Mouse (Mus musculus) heart, postnatal 25 days (tissue): ENCODE data around the gene Trim69. TPM values are rescaled to one million over a fixed set of nuclear protein-coding genes. Genes with fewer than 3 reads are reported as not detected.
"Not testable (repeated sequence)": the region's sequence is repeated elsewhere in the genome, so short reads cannot be mapped to it uniquely, and the experiment has no call there.

ENCODE experiments used
- DNase-seq: peaks from one replicate; pipeline ENCODE4 v3.0.0; 2022; ENCODE audit warnings: low spot score
- intact Hi-C: fragments of 180-260 bp; cut with DNase I; formaldehyde crosslinking; loops from one replicate; pipeline ENCODE4 v1.15.1; 2025
- total RNA-seq, 2 experiments: library from RNA; stranded (reverse); gene quantifications; 2 replicates each; pipeline ENCODE4 v1.2.3; 2021

Trim69 gene
- total RNA-seq, 2 experiments from 2014 or later: not detected

DNA sequence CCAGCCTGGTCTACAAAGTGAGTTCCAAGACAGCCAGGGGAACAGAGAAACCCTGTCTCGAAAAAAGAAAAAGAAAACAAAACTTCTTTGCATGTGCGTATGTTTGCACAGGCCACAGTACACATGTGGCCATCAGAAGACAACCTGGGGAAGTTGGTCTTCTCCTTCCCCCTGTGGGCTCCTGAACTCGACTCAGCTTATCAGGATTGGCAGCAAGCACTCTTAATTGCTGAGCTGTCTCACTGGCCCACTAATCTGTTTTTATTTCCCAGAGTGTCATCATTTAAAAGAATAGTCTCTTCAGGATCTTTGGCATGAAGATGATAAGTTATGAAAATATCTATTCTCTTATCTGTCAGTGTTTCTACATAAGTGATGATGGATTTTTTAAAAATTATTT, 31.3 kb downstream of the Trim69 start:
- intact Hi-C loops: loop anchor here (5.0 to 10.0 kb wide), 2 partner anchors 173 to 275 kb away; partner anchors contain the start of gene Shf
- no peak for DNase-seq

DNA sequence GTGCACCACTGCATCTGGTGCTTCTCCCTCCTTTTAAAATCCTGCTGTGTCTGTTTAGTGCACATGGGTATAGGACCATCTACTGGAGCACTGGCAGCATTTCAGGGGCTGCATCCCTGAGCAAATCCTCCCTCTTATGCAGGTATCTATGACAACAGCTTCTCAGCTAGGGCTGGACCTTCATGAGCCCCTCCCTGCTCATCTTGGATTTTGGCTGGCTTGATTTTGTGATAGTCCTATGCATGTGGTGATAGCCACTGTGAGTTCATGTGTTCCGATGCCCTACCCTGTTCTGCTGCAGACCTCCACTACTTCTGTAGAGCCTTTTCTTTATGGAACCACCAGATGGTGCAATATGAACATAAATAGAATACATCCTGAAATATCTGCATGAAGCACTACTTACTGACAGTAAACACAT, 34.0 kb downstream of the Trim69 start:
- DNase-seq: no peak
- intact Hi-C loops: loop anchor here (2.0 to 10.0 kb wide), 5 partner anchors 50 to 364 kb away; partner anchors contain the start of gene Shf

DNA sequence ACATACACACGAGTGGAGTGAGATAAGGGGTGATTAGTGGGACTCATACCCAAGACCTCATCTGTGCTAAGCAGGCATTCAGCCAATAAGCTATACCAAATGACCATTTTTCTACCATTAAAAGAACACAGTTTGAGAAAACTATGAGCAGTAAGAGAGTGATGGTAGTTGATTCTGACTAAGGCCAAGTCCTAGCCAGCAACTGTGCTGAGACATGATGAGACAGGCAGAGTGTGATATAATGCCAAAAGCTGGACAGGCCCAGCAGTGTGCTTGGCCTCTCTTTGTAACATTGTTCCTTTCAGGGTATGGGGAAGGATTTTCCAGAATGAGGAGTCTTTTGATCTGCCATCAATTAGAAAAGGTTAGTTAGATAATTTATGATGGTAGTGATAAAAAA, 41.0 kb downstream of the Trim69 start:
- intact Hi-C loops: no loop called here
- DNase-seq: no peak

DNA sequence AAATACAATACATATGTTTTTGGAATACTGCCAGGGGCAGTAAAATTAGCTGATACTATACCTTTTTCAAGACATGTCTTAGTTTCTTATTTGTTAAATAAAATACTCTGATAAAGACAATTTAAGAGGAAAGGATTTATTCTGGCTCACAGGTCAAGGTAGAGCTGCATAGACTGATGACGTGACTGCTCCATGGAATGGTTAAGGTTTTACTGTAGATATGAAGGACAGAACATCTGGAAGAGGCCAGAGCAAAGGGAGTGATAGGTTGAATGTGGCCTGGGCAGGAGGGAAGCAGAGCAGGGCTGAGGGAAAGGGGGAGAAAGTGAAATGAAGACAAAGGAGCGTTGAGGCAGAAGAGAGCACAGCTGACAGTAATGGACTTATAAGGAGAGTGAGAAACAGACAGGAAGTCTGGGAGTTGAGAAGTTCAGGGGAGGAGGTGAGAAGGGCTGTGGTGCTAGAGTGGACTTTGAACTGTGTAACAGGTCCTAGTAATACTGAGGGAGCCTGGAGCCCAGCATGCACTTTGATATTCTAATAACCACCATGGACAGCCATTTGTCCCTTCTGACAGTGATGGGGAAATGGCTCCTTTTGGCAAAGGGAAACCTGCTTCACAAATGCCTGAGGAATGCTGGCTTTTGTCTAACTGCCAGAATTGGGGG, 46.1 kb downstream of the Trim69 start:
- no peak for DNase-seq
- intact Hi-C loops: no loop called here

DNA sequence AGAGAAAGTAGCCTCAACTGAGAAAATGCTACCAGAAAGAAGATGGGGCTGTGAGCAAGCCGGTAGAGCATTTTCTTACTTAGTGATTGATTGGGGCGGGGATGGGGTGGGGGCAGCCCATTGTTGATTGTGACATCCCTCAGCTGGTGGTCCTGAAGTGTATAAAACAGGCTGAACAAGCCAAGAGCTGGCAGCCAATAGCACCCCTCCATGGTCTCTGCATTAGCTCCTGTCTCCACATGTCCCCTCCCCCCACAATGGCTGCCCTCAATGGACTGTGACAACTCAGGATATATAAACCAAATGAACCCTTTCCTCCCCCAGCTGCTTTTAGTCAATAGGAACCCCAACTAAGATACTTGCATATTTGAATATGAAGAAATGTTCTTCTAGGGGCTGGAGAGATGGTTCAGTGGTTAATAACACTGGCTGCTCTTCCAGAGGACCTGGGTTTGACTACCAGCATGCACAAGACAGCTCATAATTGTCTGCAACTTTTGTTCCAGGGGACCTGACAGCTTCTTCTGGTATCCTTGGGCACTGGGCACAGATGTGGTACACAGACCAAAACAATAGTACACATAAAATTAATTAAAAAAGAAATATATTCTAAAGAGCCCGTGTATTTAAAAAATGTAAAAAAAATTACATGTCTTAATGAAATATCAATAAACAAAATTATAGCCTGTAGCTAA, 50.2 kb downstream of the Trim69 start:
- intact Hi-C loops: no loop called here
- no peak for DNase-seq

DNA sequence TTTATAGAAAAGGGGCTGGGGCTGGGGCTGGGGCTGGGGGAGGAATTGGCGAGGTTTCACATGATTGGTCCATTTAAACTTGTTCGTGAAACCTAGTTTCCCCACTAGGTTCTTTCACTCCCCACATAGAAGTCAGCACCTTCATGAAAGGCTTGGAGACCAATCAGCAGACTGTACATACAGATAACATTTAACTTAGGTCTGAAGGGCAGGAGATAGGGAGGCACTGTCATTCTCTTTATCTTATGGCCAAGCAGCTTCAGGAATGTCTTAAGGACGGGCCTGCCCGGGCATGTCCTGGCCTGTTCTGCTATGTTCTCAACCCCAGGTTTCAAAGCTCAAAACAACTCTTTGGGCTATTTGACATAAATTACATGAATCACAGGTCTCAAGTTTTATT, 56.6 kb downstream of the Trim69 start:
- intact Hi-C loops, DNase-seq: not testable (repeated sequence)

DNA sequence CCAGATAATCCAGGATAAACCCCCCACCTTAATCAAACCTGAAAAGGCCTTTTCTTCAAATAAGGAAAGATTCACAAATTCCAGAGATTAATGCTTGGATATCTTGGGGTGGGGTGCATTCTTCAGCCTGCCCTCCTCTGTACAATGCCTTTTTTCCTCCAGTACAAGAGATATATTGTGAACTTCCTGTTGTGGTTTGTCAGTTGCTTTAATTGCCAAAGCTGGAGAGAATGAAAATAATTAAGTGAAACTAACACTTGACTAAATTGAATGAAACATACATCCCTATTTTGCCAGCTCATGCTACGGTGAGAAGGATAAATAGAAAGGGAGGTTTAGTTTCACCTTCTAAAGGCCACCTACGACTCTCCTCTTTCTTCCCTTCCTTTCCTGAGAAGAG, 57.7 kb downstream of the Trim69 start:
- no peak for DNase-seq
- intact Hi-C loops: no loop called here

DNA sequence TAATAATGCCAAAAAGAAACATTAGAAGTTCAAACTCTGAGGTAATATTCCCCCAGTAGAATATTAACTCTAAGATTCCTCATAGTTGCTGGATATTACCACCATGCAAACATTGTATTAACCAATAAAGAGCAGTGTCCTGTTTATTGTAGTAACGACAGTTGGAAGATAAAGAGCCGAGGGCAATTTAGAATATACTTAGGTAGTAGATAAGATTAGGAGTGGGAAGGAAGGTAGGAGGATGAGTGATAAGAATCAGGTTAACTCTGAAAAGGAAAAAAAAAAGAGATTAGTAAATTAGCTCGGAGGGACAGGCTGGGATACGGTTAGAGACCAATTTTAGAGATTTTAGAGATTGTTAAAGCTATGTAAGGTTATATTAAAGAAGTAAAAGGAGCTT, 60.9 kb downstream of the Trim69 start:
- intact Hi-C loops: no loop called here
- DNase-seq: no peak

DNA sequence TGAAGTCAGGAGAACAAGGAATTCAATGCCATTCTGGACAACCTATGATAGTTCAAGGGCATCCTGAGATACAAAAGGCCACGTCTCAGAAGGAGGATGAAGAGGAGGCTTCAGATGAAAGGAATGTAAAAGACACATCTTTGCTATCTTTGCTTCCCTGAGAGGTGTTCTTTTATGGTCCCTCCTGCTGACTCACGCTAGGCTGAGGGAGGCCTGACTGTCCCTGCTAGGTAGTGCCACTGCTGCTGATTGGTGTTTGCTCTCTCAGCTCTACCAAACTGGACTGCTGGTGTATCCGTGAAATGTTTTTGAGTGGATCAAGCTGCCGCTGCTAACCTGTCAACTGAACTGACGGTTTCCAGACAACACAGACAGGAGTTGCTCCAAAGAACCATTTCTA, 61.3 kb downstream of the Trim69 start:
- intact Hi-C loops: no loop called here
- no peak for DNase-seq

DNA sequence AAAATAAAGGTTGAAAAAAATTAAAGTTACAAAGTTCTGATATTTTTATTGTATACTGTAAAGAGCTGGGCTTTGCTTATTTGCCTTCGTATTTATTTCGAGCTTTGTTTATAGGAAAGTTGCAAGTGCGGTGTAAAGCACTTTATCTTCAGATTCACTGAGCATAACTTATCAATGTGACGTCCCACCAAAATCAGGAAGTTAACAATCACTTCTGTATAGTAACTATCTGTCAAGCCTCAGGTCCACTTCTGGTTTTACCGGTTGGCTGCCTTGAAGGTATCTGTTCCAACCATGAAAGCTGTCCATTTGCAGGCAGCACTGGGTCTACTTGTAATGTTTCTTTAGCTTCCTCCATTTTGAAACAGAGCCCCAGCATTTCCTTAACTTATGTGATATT, 61.8 kb downstream of the Trim69 start:
- intact Hi-C loops: no loop called here
- no peak for DNase-seq

DNA sequence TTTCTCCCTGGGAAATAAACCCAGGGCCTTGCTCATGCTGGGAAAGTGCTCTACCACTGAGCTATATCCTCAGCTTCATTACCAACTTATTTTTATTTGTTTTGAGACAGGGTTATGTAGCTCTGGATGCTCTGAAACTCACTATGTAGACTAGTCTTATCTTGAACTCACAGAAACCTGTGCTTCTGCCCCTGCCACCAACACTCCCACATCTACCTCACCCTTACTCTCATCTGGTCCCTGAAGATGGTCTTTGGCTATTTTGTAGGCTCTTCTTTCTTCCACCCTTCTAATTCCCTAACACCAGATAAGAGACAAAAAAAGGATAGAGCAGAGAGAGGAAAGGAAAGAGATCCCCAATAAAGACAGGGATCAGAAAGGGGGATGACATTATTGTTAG, 63.2 kb downstream of the Trim69 start:
- intact Hi-C loops: no loop called here
- DNase-seq: no peak

Other genes with a start within 250 kb of the Trim69 start
- 10 to 100 TPM; 14.8 to 15.8 TPM for gene Ctdspl2, start 204.7 kb upstream of the Trim69 start, total RNA-seq
- not detected for gene Mageb3, start 204.6 kb upstream of the Trim69 start, total RNA-seq
- gene Eif3j1, start 132.2 kb upstream of the Trim69 start, total RNA-seq: 10 to 100 TPM; 20.0 to 21.4 TPM
- 10 to 100 TPM; 10.2 to 11.3 TPM for gene Spg11, start 42.3 kb upstream of the Trim69 start, total RNA-seq
- 100 to 1,000 TPM; 132 to 152 TPM for gene B2m, start 13.0 kb upstream of the Trim69 start, total RNA-seq
- gene Patl2, start 25.5 kb downstream of the Trim69 start, total RNA-seq: not detected
- not detected for gene Terb2, start 25.6 kb downstream of the Trim69 start, total RNA-seq
- 100 to 1,000 TPM; 120 to 128 TPM for gene Sord, start 74.0 kb downstream of the Trim69 start, total RNA-seq
- under 1 TPM; 0.44 to 0.45 TPM for gene Duox2, start 137.7 kb downstream of the Trim69 start, total RNA-seq
- under 1 TPM; 0.17 to 0.26 TPM for gene Duoxa2, start 138.2 kb downstream of the Trim69 start, total RNA-seq
- under 1 TPM; 0.28 to 0.29 TPM for gene Duoxa1, start 153.0 kb downstream of the Trim69 start, total RNA-seq
- under 1 TPM; 0.20 to 0.23 TPM for gene Duox1, start 155.0 kb downstream of the Trim69 start, total RNA-seq
- gene Shf, start 208.5 kb downstream of the Trim69 start, total RNA-seq: 1 to 10 TPM; 3.7 to 6.6 TPM